Mouse (Mus musculus): Measurements from ENCODE around the gene Elmo3.

DNA sequence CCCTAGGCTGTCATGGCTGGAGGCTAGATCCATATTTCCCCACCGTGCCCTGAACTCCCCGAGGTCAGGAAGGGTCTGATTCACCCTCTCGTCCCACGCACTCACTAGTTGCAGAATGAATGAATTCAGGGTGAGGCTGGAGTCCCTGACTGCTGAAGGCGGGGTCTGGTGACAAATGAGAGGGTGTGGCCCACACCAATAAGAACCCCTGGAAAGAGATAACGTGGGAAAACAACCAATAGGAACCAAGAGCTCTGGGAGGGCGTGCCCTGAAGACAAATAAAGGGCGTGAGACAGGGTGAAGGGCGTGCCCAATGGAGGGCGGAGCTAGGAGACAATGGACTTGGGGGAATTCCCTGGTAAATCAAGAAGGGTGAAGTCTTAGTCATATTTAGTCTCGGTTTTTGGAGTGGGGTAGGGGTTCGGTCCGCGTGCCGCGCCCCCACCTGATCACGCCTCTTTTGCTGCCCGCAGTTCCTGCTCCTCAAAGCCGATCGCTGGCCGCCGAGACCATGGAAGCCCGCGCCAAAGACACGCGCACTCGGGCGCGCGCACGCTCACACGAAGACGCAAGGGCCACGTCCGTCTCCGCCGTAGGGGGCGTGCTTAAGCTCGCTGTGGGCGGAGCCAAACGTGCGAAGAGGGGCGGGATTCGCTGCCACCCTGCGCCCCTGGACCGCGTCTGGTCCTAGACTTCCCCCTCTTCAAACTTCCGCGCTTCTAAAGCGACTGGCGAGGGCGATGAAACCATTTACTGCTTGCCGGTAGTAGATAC, 16.3 kb upstream of the Elmo3 start:
- TF ChIP-seq POLR2A (IDR thresholded peaks at IDR 0.05; ENCODE audit: low read depth, low read length) = peak; percentile 18
- no peak for TF ChIP-seq CTCF (conservative IDR thresholded peaks at IDR 0.05; ENCODE audit: insufficient read depth, insufficient read length, low read depth, low read length)

All from kidney, adult 2 months (tissue).